Comparison of ENCODE assay signal across 15 mouse cellular contexts in the genomic region with DNA sequence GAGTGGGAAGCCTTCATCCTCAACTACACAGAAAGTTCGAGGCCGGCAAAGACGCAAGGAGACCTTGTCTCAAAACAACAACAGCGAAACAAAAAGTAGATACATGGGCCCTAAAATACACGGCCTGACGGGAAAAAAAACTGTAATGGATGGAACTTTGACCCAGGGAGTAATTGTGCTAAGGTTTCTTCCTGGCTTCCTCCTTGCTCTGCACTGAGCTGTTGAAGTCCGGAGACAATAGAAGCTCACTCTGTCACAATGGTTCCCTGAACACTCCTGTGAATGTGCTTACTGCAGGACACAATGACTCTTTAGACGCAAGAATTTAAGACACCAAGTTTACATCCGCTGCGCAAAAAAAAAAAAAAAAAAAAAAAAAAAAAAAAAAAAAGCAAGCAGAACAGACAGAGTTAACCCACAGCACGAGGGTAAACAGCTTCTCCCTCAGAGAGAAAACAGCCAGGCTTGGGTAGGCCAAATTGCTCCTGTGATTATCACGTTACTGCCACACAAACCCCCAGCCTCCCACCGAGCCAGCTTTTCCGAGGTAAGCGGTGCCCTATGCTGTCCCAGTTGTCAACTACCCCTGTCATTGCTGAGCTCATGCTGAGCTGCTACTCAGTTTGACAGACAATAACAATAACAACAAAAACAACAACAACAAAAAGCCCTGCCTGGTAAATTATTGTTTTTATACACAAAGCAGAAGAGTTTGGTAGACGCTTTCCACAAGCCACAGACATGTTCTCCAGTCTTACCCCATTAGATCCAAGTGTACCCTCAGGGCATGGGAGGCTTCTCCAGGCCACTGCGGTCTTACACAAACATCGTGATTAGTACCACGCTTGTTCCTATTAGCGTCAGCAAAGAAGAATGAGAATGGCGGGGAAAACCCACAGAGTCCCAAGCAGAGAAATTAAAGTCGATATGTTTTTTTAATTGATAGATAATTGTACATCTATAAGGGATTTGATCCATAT.
DNase-seq lines count a peak whose midpoint lies in the region; ATAC-seq and TF ChIP-seq lines count a peak whose summit lies in the region.
"Had no signal": no experiment of that assay in that cellular context is flagged by ENCODE, and none has a peak within 500 bp of the region (broad histone marks: within the 10 kb centered on the region; RNA-seq: fewer than 3 reads in every experiment).

No protein-coding gene starts in this region.

- WGBS in heart, embryonic 13.5 days = 41% methylated on average over 22 of the region's 22 CpGs
- 32% methylated on average over 22 of the region's 22 CpGs for WGBS in heart, embryonic 11.5 days (ENCODE audit: insufficient replicate concordance)
- WGBS in neural tube, embryonic 13.5 days = 10% methylated on average over 22 of the region's 22 CpGs
- 16% methylated on average over 22 of the region's 22 CpGs for WGBS in neural tube, embryonic 15.5 days
- WGBS in forebrain, embryonic 16.5 days = 11% methylated on average over 22 of the region's 22 CpGs
- WGBS in small intestine, adult 2 months = 48% methylated on average over 22 of the region's 22 CpGs
- WGBS in liver, embryonic 12.5 days (ENCODE audit: insufficient replicate concordance) = 47% methylated on average over 22 of the region's 22 CpGs

- H3K27ac ChIP-seq in heart, embryonic 13.5 days (replicated peaks) = no peak overlapping the region
- H3K27ac ChIP-seq in heart, embryonic 11.5 days (ENCODE audit: low read depth, low read length) = no peak overlapping the region
- 0 out of 2 replicates have a peak overlapping the region, but pooled peaks have one; percentile 23 for H3K27ac ChIP-seq in neural tube, embryonic 13.5 days (replicated peaks)
- no peak overlapping the region for H3K27ac ChIP-seq in neural tube, embryonic 15.5 days (replicated peaks)
- H3K27ac ChIP-seq in forebrain, embryonic 16.5 days (ENCODE audit: low read length) = no peak overlapping the region
- H3K27ac ChIP-seq in small intestine, adult 2 months (ENCODE audit: insufficient read depth, low read depth, low read length) = peak overlapping the region; percentile 56
- H3K27ac ChIP-seq in liver, embryonic 12.5 days = no peak overlapping the region
- H3K27ac ChIP-seq: gastrocnemius, adult 2 months; limb, embryonic 13.5 days had no signal

- no peak for TF ChIP-seq CTCF in small intestine, adult 2 months (IDR thresholded peaks at IDR 0.05; ENCODE audit: extremely low read depth, insufficient read length, insufficient replicate concordance, low read depth, low read length)

- ATAC-seq in heart, embryonic 13.5 days (ENCODE audit: extremely low read depth, insufficient number of reproducible peaks, low FRiP score, low TSS enrichment) = no peak
- ATAC-seq in heart, embryonic 11.5 days (replicated peaks; ENCODE audit: insufficient number of reproducible peaks, low FRiP score, low TSS enrichment) = no peak
- no peak for ATAC-seq in neural tube, embryonic 13.5 days (ENCODE audit: low read depth)
- ATAC-seq in neural tube, embryonic 15.5 days (ENCODE audit: low FRiP score) = no peak
- ATAC-seq in forebrain, embryonic 16.5 days = peak; percentile 58; the same call in 1 of the 2 replicates
- no peak for ATAC-seq in liver, embryonic 12.5 days

- no peaks in the 10 kb centered on the region for H3K36me3 ChIP-seq in heart, embryonic 13.5 days
- no peaks in the 10 kb centered on the region for H3K36me3 ChIP-seq in heart, embryonic 11.5 days (ENCODE audit: control insufficient read depth, insufficient read depth, low read length)
- H3K36me3 ChIP-seq in neural tube, embryonic 13.5 days = no peaks in the 10 kb centered on the region
- H3K36me3 ChIP-seq in neural tube, embryonic 15.5 days = no peaks in the 10 kb centered on the region
- H3K36me3 ChIP-seq in forebrain, embryonic 16.5 days (ENCODE audit: control insufficient read depth, insufficient read depth) = no peaks in the 10 kb centered on the region
- no peaks in the 10 kb centered on the region for H3K36me3 ChIP-seq in small intestine, adult 2 months (ENCODE audit: control insufficient read depth, insufficient read depth, low read length)
- no peaks in the 10 kb centered on the region for H3K36me3 ChIP-seq in liver, embryonic 12.5 days
- H3K36me3 ChIP-seq: limb, embryonic 13.5 days had no signal

- 0 out of 2 replicates have a peak overlapping the region, but pooled peaks have one; percentile 21 for H3K9ac ChIP-seq in heart, embryonic 13.5 days
- no peak overlapping the region for H3K9ac ChIP-seq in heart, embryonic 11.5 days (ENCODE audit: low read depth, low read length)
- H3K9ac ChIP-seq in neural tube, embryonic 13.5 days = no peak overlapping the region
- no peak overlapping the region for H3K9ac ChIP-seq in neural tube, embryonic 15.5 days (replicated peaks)
- H3K9ac ChIP-seq in forebrain, embryonic 16.5 days (replicated peaks; ENCODE audit: low read depth, low read length) = no peak overlapping the region
- no peak overlapping the region for H3K9ac ChIP-seq in liver, embryonic 12.5 days
- H3K9ac ChIP-seq: limb, embryonic 13.5 days had no signal

- no peak overlapping the region for H3K4me3 ChIP-seq in heart, embryonic 13.5 days
- H3K4me3 ChIP-seq in heart, embryonic 11.5 days (ENCODE audit: low read depth, low read length) = no peak overlapping the region
- H3K4me3 ChIP-seq in neural tube, embryonic 13.5 days = no peak overlapping the region
- no peak overlapping the region for H3K4me3 ChIP-seq in neural tube, embryonic 15.5 days (replicated peaks)
- H3K4me3 ChIP-seq in forebrain, embryonic 16.5 days (replicated peaks; ENCODE audit: low read length) = no peak overlapping the region
- H3K4me3 ChIP-seq in small intestine, adult 2 months (ENCODE audit: low read depth, low read length) = peak overlapping the region; percentile 59
- no peak overlapping the region for H3K4me3 ChIP-seq in liver, embryonic 12.5 days
- H3K4me3 ChIP-seq: gastrocnemius, adult 2 months; limb, embryonic 13.5 days; megakaryocyte, embryonic 14.5 days had no signal

- H3K27me3 ChIP-seq in heart, embryonic 13.5 days (replicated peaks) = no peaks in the 10 kb centered on the region; the same call in 1 of the 2 replicates
- no peaks in the 10 kb centered on the region for H3K27me3 ChIP-seq in heart, embryonic 11.5 days (ENCODE audit: control insufficient read depth, insufficient read depth, low read length)
- no peaks in the 10 kb centered on the region for H3K27me3 ChIP-seq in neural tube, embryonic 13.5 days
- no peaks in the 10 kb centered on the region for H3K27me3 ChIP-seq in neural tube, embryonic 15.5 days (replicated peaks)
- no peaks in the 10 kb centered on the region for H3K27me3 ChIP-seq in forebrain, embryonic 16.5 days (replicated peaks; ENCODE audit: control insufficient read depth, insufficient read depth, low read length)
- no peaks in the 10 kb centered on the region for H3K27me3 ChIP-seq in small intestine, adult 2 months (ENCODE audit: control insufficient read depth, insufficient read depth, low read length)
- peaks cover 8% of the 10 kb centered on the region for H3K27me3 ChIP-seq in liver, embryonic 12.5 days (replicated peaks)
- H3K27me3 ChIP-seq: megakaryocyte, embryonic 14.5 days had no signal

- no peak for DNase-seq in frontal cortex, postnatal 36 days (ENCODE audit: low spot score in 2 of 2)
- DNase-seq: adrenal gland, postnatal 36 days; cerebellum, adult 2 months; gastrocnemius, adult 2 months; kidney, adult 11 months; lung, adult 2 months had no signal

- no peak overlapping the region for H3K4me2 ChIP-seq in heart, embryonic 13.5 days
- H3K4me2 ChIP-seq in heart, embryonic 11.5 days = no peak overlapping the region
- H3K4me2 ChIP-seq in neural tube, embryonic 13.5 days = peak overlapping the region; percentile 7; the same call in 1 of the 2 replicates
- no peak overlapping the region for H3K4me2 ChIP-seq in neural tube, embryonic 15.5 days
- H3K4me2 ChIP-seq in forebrain, embryonic 16.5 days (ENCODE audit: low read length) = no peak overlapping the region
- H3K4me2 ChIP-seq in liver, embryonic 12.5 days = no peak overlapping the region
- H3K4me2 ChIP-seq: limb, embryonic 13.5 days had no signal

- TF ChIP-seq POLR2A in small intestine, adult 2 months (IDR thresholded peaks at IDR 0.05; ENCODE audit: low read depth, low read length) = no peak

- no peaks in the 10 kb centered on the region for H3K4me1 ChIP-seq in heart, embryonic 13.5 days
- H3K4me1 ChIP-seq in heart, embryonic 11.5 days (ENCODE audit: control insufficient read depth, insufficient read depth, low read length) = no peaks in the 10 kb centered on the region
- peaks cover 20% of the 10 kb centered on the region for H3K4me1 ChIP-seq in neural tube, embryonic 13.5 days (replicated peaks)
- peaks cover 16% of the 10 kb centered on the region for H3K4me1 ChIP-seq in neural tube, embryonic 15.5 days
- peaks cover 3% of the 10 kb centered on the region; the same call in 1 of the 2 replicates for H3K4me1 ChIP-seq in forebrain, embryonic 16.5 days (replicated peaks; ENCODE audit: control insufficient read depth, insufficient read depth, low read length)
- H3K4me1 ChIP-seq in small intestine, adult 2 months (ENCODE audit: control insufficient read depth, insufficient read depth, insufficient read length, low read length) = peaks cover 4% of the 10 kb centered on the region; the same call in 1 of the 2 replicates
- 0 out of 2 replicates have a peak, but pooled peaks cover 5% of the 10 kb centered on the region for H3K4me1 ChIP-seq in liver, embryonic 12.5 days

- H3K9me3 ChIP-seq in heart, embryonic 13.5 days = no peaks in the 10 kb centered on the region
- no peaks in the 10 kb centered on the region for H3K9me3 ChIP-seq in heart, embryonic 11.5 days (replicated peaks; ENCODE audit: control insufficient read depth, low read length)
- H3K9me3 ChIP-seq in neural tube, embryonic 13.5 days = no peaks in the 10 kb centered on the region
- no peaks in the 10 kb centered on the region for H3K9me3 ChIP-seq in neural tube, embryonic 15.5 days (replicated peaks)
- no peaks in the 10 kb centered on the region for H3K9me3 ChIP-seq in forebrain, embryonic 16.5 days (ENCODE audit: control insufficient read depth, low read length)
- no peaks in the 10 kb centered on the region for H3K9me3 ChIP-seq in liver, embryonic 12.5 days (replicated peaks)
- H3K9me3 ChIP-seq: limb, embryonic 13.5 days; megakaryocyte, embryonic 14.5 days had no signal

Comparison
In these comparisons a context has a peak if more than half of its experiments do, and no peak if none do; other contexts are left out.
1. H3K27ac ChIP-seq: peak in neural tube, embryonic 13.5 days (single experiment) and small intestine, adult 2 months (single experiment); none in heart, embryonic 13.5 days (single experiment), heart, embryonic 11.5 days (single experiment), neural tube, embryonic 15.5 days (single experiment), forebrain, embryonic 16.5 days (single experiment) and liver, embryonic 12.5 days (single experiment).